Mouse (Mus musculus): ENCODE measurements around the gene Slc25a51. TPM values are rescaled to one million over a fixed set of nuclear protein-coding genes. Genes with fewer than 3 reads are reported as not detected.

Gene Slc25a51
- 138 TPM in 1 of 2 replicates, not detected in the other for polyA plus RNA-seq (2012; ENCODE audit: insufficient read depth, insufficient read length, low replicate concordance, missing spikeins)

DNA sequence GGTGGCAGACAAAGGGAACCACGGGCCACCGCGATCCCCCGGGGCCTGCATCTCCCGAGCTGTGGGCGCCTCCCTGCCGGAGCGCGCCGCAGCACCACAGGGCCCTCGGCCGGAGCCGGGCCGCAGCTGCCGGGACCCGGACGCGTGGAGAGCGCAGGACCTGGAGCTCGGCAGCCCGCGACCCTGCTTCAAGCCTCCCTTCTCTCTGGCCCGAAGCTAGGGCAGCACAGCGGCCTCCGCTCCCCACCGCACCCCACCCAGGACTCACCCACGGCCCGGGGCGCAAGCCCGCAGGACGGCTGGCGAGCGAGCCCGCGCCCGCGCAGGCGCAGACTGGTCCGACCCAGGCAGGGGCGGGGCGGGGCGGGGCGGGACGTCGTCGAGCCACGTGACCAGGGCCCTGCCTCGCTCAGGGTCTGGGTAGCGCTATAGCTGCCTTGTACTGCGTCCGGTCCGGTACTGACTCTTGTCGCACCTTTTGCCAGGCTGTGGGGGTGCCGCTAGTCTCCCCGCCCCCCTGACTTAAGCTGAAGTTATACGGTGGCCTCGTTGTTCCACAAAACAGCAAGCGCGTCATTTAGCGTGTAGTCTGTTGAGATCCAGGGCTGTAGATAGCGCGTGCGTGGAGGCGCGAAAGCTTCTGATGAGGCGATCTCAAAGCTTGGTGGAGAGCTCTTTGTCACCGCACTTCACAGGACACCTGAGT lies at the start of gene Slc25a51:
TSS of gene Slc25a51 (minus strand) at position 340 of the 706 bp plus-strand sequence.
- WGBS = under 1% methylated on average over 67 of the region's 67 CpGs
- H3K4me3 ChIP-seq (ENCODE audit: insufficient read depth, low read depth, low read length) = peak within 1 kb of the TSS; percentile 72
- no peak for TF ChIP-seq CTCF (IDR thresholded peaks at IDR 0.05; ENCODE audit: insufficient read depth, low read depth, low read length)
- TF ChIP-seq POLR2A (IDR thresholded peaks at IDR 0.05; ENCODE audit: insufficient read depth, low read depth, low read length) = peak; percentile 94
- peaks cover 9% of the 10 kb centered on the region for H3K4me1 ChIP-seq (ENCODE audit: control insufficient read depth, insufficient read depth, low read length)
- H3K27ac ChIP-seq (ENCODE audit: insufficient read depth, low read depth, low read length) = peak within 1 kb of the TSS; percentile 77

DNA sequence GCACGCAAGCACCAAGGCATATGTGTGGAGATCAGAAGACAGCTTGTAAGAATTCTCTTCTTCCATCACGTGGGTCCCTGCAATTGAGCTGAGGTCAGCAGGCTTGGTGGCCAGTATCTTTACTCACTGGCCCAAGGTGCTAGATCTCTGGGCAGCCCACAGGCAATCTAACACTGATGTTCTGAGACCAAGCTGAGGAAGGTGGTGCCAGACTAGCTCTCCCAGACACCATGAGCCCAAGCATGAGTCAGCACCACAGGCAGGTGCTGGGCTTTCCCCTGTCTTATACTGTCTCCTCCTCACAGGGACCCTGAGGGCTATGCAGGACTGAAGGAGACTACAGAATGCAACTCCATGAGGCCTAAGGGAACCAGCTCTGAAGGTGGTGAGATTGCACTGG lies 49.0 kb upstream of the Slc25a51 start:
- no peak overlapping the region for H3K27ac ChIP-seq (ENCODE audit: insufficient read depth, low read depth, low read length)
- 96% methylated on average over 2 of the region's 2 CpGs for WGBS
- TF ChIP-seq POLR2A (IDR thresholded peaks at IDR 0.05; ENCODE audit: insufficient read depth, low read depth, low read length) (no peak), CTCF (IDR thresholded peaks at IDR 0.05; ENCODE audit: insufficient read depth, low read depth, low read length) (no peak)
- H3K4me1 ChIP-seq (ENCODE audit: control insufficient read depth, insufficient read depth, low read length) = peaks cover 40% of the 10 kb centered on the region
- H3K4me3 ChIP-seq (ENCODE audit: insufficient read depth, low read depth, low read length) = no peak overlapping the region

- no peak for TF ChIP-seq POLR2A (IDR thresholded peaks at IDR 0.05; ENCODE audit: insufficient read depth, low read depth, low read length)
- TF ChIP-seq CTCF (IDR thresholded peaks at IDR 0.05; ENCODE audit: insufficient read depth, low read depth, low read length) = no peak
- Histone ChIP-seq H3K27ac (ENCODE audit: insufficient read depth, low read depth, low read length) (no peak overlapping the region), H3K4me3 (ENCODE audit: insufficient read depth, low read depth, low read length) (no peak overlapping the region), H3K4me1 (ENCODE audit: control insufficient read depth, insufficient read depth, low read length) (peaks cover 57% of the 10 kb centered on the region)
- 85% methylated on average over 4 of the region's 4 CpGs for WGBS
Measured at GRCm38 (mm10) chr4:45455001-45455400, 46.4 kb upstream of the Slc25a51 start.

GRCm38 (mm10) chr4:45453271-45453851 lies 44.8 kb upstream of the Slc25a51 start:
- Histone ChIP-seq H3K4me1 (ENCODE audit: control insufficient read depth, insufficient read depth, low read length) (peaks cover 60% of the 10 kb centered on the region), H3K27ac (ENCODE audit: insufficient read depth, low read depth, low read length) (no peak overlapping the region), H3K4me3 (ENCODE audit: insufficient read depth, low read depth, low read length) (no peak overlapping the region)
- 66% methylated on average over 3 of the region's 3 CpGs for WGBS
- no peak for TF ChIP-seq POLR2A (IDR thresholded peaks at IDR 0.05; ENCODE audit: insufficient read depth, low read depth, low read length)
- TF ChIP-seq CTCF (IDR thresholded peaks at IDR 0.05; ENCODE audit: insufficient read depth, low read depth, low read length) = no peak

GRCm38 (mm10) chr4:45452569-45453111 lies 44.1 kb upstream of the Slc25a51 start:
- WGBS = 83% methylated on average over 7 of the region's 7 CpGs
- TF ChIP-seq CTCF (IDR thresholded peaks at IDR 0.05; ENCODE audit: insufficient read depth, low read depth, low read length) (no peak), POLR2A (IDR thresholded peaks at IDR 0.05; ENCODE audit: insufficient read depth, low read depth, low read length) (no peak)
- H3K4me1 ChIP-seq (ENCODE audit: control insufficient read depth, insufficient read depth, low read length) = peaks cover 54% of the 10 kb centered on the region
- no peak overlapping the region for H3K27ac ChIP-seq (ENCODE audit: insufficient read depth, low read depth, low read length)
- no peak overlapping the region for H3K4me3 ChIP-seq (ENCODE audit: insufficient read depth, low read depth, low read length)

DNA sequence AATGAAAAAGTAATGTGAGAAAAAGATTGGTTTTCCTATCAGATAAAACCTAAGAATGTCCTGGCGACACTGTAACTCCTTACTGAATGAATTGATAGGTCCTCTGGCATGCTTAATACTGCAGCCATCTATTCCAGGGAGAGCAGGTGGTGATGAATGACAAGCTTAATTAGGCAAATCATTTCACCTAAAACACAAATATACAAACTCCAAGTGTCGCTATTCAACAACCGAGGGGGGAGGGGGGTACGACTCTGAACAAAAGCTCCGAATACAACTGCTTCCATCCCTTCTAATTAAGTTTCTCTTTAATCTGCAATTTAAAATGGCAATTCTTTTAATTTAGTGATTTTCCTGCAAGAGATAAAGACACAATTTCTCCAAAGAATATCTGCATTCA lies 40.4 kb upstream of the Slc25a51 start:
- no peak for TF ChIP-seq CTCF (IDR thresholded peaks at IDR 0.05; ENCODE audit: insufficient read depth, low read depth, low read length)
- no peak for TF ChIP-seq POLR2A (IDR thresholded peaks at IDR 0.05; ENCODE audit: insufficient read depth, low read depth, low read length)
- Histone ChIP-seq H3K27ac (ENCODE audit: insufficient read depth, low read depth, low read length) (no peak overlapping the region), H3K4me3 (ENCODE audit: insufficient read depth, low read depth, low read length) (no peak overlapping the region), H3K4me1 (ENCODE audit: control insufficient read depth, insufficient read depth, low read length) (peaks cover 48% of the 10 kb centered on the region)
- 43% methylated on average over 5 of the region's 5 CpGs for WGBS

DNA sequence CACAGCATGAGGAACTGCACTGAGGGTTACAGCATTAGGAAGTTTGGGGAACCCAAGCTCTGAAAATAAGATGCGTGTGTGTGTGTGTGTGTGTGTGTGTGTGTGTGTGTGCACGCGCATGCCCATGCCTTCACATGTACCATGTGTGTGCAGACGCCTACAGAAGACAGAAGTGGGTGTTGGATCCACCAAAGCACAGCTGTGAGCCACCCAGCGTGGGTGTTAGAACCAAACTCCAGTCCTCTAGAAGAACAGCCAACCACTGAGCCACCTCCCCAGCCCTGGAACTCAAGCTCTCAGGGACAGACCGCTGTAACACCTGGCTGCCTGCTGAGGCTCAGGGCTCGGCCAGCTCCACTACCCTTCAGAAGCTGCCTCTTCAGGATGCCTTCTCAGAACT lies 39.9 kb upstream of the Slc25a51 start:
- 63% methylated on average over 7 of the region's 7 CpGs for WGBS

GRCm38 (mm10) chr4:45447196-45447595 lies 38.6 kb upstream of the Slc25a51 start:
- WGBS = 94% methylated on average over 5 of the region's 5 CpGs
- H3K4me3 ChIP-seq (ENCODE audit: insufficient read depth, low read depth, low read length) = no peak overlapping the region
- H3K4me1 ChIP-seq (ENCODE audit: control insufficient read depth, insufficient read depth, low read length) = peaks cover 33% of the 10 kb centered on the region
- no peak for TF ChIP-seq POLR2A (IDR thresholded peaks at IDR 0.05; ENCODE audit: insufficient read depth, low read depth, low read length)
- H3K27ac ChIP-seq (ENCODE audit: insufficient read depth, low read depth, low read length) = no peak overlapping the region

More for the DNA sequence above, 39.9 kb upstream of the Slc25a51 start:
- no peak for TF ChIP-seq POLR2A (IDR thresholded peaks at IDR 0.05; ENCODE audit: insufficient read depth, low read depth, low read length)
- TF ChIP-seq CTCF (IDR thresholded peaks at IDR 0.05; ENCODE audit: insufficient read depth, low read depth, low read length) = no peak
- Histone ChIP-seq H3K27ac (ENCODE audit: insufficient read depth, low read depth, low read length) (no peak overlapping the region), H3K4me1 (ENCODE audit: control insufficient read depth, insufficient read depth, low read length) (peaks cover 44% of the 10 kb centered on the region), H3K4me3 (ENCODE audit: insufficient read depth, low read depth, low read length) (no peak overlapping the region)

GRCm38 (mm10) chr4:45445235-45445634 lies 36.7 kb upstream of the Slc25a51 start:
- Histone ChIP-seq H3K4me3 (ENCODE audit: insufficient read depth, low read depth, low read length) (no peak overlapping the region), H3K4me1 (ENCODE audit: control insufficient read depth, insufficient read depth, low read length) (peaks cover 17% of the 10 kb centered on the region), H3K27ac (ENCODE audit: insufficient read depth, low read depth, low read length) (no peak overlapping the region)
- no peak for TF ChIP-seq POLR2A (IDR thresholded peaks at IDR 0.05; ENCODE audit: insufficient read depth, low read depth, low read length)
- TF ChIP-seq CTCF (IDR thresholded peaks at IDR 0.05; ENCODE audit: insufficient read depth, low read depth, low read length) = no peak
- WGBS = 79% methylated on average over 3 of the region's 3 CpGs
